Mouse (Mus musculus): Measurements from ENCODE around the gene Nxpe2.
"Not testable (repeated sequence)": the region's sequence is repeated elsewhere in the genome, so short reads cannot be mapped to it uniquely, and the experiment has no call there.

The Nxpe2 gene

GRCm38 (mm10) chr9:48353148-48353698 lies at the start of gene Nxpe2:
Gene Nxpe2 (minus strand): TSS chr9:48353454.
- no peak for DNase-seq (ENCODE audit: low read depth)

DNA sequence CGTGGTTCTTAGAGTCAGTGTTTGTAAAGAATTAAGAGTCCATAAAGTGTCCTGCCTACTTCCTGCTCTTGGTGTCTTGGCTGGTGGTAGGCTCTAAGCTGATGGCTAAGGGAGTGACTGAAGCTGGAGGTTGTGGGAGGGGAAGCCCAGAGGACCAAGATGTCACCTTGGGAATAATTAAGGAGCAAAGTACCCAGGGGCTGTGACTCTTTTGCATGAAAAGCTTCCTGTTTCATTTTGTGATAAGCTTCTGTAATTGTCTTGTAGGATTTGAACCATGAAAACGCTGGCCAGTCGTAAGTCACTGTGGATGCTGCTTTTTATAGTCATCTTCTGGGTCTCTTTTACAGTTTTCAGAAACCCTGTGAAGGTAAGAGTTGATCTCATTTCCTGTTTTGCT lies 36.7 kb upstream of the Nxpe2 start:
- DNase-seq (ENCODE audit: low read depth): peak; percentile 5

- DNase-seq (ENCODE audit: low read depth): no peak
Observed at GRCm38 (mm10) chr9:48388451-48388850, 35.2 kb upstream of the Nxpe2 start.

DNA sequence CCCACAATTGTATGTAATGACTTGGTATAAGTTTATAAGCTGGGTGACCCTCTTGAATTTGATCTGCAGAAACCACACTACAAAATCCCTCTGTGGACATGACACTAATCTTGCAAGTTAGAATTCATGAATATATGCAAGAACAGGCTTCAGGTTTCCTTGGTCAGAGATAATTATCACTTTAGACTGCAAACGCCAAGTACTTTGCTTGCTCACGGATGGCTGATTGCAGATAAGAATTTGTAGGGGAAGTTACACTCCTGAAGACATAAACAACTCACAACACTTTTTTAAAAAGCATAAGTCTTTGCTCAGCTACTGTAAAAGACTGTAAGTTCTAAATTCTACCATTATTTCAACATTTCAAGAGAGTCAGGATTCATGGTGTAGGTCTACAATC lies 21.1 kb upstream of the Nxpe2 start:
- DNase-seq (ENCODE audit: low read depth): no peak

- DNase-seq (ENCODE audit: low read depth): no peak
Observed at GRCm38 (mm10) chr9:48373232-48373878, 20.1 kb upstream of the Nxpe2 start.

DNA sequence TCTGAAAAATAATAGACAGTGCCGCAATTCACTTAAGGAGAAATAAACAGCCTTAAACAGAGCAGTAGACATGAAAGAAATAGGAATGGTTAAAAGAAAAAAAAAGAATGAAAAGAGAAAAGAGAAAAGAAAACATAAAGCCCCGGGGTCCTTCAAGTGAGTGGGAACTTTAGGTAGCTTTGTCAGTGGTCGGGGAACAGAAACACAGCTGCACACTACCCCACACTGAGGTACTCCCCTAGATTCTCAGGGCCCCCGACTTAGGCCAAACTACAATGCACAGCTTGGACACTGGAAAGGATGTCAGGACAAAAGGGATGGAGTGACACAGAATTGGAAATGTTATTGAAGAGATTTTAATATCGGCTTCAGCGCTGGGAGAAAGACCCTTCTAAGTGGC lies 9.5 kb upstream of the Nxpe2 start:
- no peak for DNase-seq (ENCODE audit: low read depth)

GRCm38 (mm10) chr9:48361815-48362631 lies 8.8 kb upstream of the Nxpe2 start:
- DNase-seq (ENCODE audit: low read depth): no peak

- no peak for DNase-seq (ENCODE audit: low read depth)
Observed at GRCm38 (mm10) chr9:48360826-48361225, 7.6 kb upstream of the Nxpe2 start.

- no peak for DNase-seq (ENCODE audit: low read depth)
Observed at GRCm38 (mm10) chr9:48357097-48357496, 3.8 kb upstream of the Nxpe2 start.

- DNase-seq (ENCODE audit: low read depth): peak; percentile 28
Observed at GRCm38 (mm10) chr9:48354793-48355192, 1.5 kb upstream of the Nxpe2 start.

DNA sequence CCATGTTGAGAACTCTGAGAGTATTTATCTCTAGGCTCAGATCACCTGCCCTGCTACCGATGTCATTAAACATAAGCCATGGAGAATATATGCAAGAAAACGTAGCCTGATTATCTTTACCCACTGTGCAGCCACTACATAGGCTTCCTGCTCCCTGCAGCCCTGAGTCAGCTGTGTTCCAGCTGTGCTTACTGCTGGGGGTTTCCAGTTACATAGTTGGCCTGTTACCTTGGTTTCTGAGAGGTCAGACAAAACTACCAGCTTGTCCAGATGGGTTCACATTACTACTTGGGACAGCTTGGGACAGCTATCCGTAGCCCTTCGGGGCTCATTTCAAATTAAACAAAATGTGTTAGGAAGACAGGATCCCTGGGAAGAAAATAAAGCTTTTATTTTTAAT lies 868 bp upstream of the Nxpe2 start:
- no peak for DNase-seq (ENCODE audit: low read depth)

- no peak for DNase-seq (ENCODE audit: low read depth)
Observed at GRCm38 (mm10) chr9:48345866-48346265, 7.4 kb downstream of the Nxpe2 start.

DNA sequence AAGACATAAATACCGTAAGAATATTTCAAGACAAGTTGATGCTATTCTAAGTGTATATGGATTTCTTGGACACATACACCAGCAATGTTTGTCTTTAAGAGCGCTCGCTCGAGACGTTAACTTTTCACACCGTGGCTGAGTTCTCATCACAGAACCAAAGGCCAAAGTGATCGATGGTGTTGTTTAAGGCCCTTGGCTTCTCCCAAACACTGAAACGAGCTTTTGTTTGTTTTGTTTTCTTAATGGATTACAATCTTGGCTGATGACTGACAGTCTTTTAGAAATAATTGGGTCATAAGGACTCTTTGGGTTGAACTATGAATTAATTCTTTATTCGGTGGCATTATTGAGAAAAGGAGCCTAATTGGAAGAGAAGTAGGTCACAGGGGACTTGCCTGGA lies 7.8 kb downstream of the Nxpe2 start:
- DNase-seq (ENCODE audit: low read depth): no peak

- no peak for DNase-seq (ENCODE audit: low read depth)
Observed at GRCm38 (mm10) chr9:48340708-48341380, 12.4 kb downstream of the Nxpe2 start.

DNA sequence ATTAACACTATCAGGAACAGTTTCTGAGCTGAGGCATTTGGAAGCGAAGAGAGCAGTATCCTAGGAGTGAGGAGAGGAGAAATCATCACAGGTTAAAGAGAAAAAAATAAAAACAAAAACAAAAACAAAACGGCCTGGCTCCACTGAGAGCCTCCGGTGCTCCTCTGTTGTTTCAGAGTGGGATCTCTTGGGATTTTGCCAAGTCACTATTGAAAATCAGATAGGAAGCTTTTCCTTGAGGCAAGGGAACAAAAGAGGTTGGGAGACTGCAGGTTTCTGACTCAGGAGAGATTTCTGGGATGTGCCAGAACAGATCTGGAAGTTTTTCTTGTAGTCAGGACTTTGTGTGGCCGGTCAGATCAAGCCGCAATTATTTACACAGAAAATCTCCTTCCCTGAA lies 13.7 kb downstream of the Nxpe2 start:
- DNase-seq (ENCODE audit: low read depth): no peak

DNA sequence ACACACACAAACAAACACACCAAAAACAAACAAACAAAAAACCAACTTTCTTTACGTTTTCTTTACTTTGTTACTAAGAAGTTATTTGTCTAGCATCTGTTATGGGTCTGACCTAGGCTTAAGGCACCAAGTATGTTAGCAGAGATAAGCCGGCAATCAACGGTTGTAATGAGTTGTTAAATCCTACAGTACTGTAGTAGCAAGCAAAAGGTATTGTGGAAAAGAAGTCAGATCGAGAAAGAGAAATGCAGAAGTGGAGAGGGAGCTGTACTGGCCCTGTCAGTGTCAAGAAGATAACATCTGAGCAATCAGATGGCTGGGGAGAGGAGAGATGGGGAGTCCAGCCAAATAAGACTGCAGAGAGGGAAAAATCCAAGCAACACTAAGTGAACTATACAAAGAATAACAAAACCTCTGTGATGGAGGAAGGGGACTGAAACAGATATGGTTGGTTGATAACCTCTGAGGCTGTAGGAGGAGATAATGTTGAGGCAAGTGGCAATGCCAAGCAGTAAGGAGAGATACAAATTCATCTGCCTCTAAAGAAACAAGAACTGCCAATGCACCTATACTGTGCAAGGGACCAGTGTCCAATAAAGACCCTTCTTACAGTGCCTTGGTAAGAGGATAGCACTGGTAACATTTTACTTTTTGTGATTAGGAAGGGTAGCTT lies 14.3 kb downstream of the Nxpe2 start:
- no peak for DNase-seq (ENCODE audit: low read depth)

DNA sequence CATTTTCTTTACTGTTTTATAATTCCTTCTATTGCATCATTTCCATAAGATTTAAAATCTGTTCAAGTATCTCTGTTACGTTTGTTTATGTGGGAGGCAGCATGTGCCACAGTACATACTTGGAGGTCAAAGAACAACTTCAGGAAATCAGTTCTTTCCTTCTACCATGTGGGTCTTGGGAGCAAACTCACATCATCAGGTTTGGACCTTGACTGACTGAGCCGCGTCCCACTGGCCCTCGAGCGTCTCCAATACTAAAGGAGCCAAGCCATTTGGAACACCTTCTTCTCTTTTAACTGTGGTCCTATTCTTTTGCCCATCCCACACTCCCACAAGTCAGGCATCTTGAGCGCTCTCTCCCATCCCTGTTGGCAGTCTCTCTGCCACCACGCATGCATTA lies 23.7 kb downstream of the Nxpe2 start:
- no peak for DNase-seq (ENCODE audit: low read depth)

GRCm38 (mm10) chr9:48326338-48326737 lies 26.9 kb downstream of the Nxpe2 start:
- no peak for DNase-seq (ENCODE audit: low read depth)

DNA sequence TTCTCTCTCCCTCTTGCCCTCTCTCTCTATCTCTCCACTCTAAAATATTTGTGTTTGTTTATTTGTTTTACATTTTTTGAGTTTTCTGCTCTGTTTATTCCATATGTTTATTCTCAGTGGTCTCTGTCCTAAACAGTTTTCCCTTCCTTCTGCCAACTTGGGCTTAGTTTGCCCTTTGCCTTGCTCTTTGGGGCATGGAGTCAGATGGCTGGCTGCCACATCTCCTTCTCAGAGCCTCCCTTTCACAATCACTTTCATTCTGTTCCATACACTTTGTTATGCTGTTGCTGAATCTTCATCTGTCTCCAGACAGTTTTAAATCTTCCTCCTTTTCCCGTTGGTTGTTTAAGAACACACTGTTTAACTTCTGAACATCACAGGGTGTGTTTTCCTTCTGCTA lies 37.4 kb downstream of the Nxpe2 start:
- DNase-seq (ENCODE audit: low read depth): no peak

DNA sequence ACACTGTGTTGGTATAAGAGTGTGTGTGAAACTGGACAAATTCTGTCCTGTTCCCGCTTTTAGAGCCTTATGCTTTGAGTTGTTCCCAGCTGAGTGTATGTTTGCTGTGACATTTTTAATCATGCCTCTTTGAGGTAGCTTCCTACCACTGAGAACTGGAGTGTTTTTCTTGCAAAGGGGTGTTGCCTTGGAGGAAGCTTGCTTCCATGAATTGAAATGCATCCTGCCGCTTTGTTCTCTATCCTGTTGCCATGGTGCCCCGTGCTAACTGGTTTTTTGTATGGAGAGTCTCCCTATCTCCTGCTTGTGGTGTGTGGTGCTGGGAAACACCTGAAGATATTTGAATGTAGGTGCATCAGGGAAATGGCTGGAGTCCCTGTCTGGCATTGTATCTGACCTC lies 39.1 kb downstream of the Nxpe2 start:
- DNase-seq (ENCODE audit: low read depth): no peak

- DNase-seq (ENCODE audit: low read depth): no peak
Observed at GRCm38 (mm10) chr9:48311241-48311640, 42.0 kb downstream of the Nxpe2 start.

DNA sequence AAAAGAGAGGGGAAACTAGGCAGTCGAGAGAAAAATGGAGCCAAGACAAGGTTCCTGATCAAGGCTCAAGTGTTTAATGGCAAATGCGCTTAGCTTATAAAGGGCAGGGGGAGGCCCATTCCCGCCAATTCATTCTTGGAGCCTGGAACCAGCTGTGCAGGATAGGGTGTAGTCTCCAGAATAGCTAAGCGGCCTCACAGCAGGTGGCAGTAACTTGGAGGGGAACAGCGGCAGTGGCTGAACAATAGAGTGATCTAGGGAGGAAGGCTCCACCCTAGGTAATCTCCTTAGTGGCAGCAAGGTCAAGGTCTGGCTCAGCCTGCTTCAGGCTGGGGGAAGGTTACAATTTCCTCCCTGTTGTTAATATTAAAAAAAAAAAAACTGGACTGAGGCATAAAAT lies 49.7 kb downstream of the Nxpe2 start:
- DNase-seq (ENCODE audit: low read depth): not testable (repeated sequence)

All from naive thymus-derived CD4-positive, alpha-beta T cell, adult 2 months (primary cell).